Mouse (Mus musculus): ENCODE measurements at regions not wholly inside any gene's neighbourhood (a gene's known extent, or its start where the extent isn't known, plus 50 kb on each side); places are given as distances from the start of the nearest gene placed in this dataset.

GRCm38 (mm10) chr6:94772391-94772790 is 72.4 kb upstream of the Lrig1 start:
- DNase-seq (ENCODE audit: low spot score), result no peak

- DNase-seq (ENCODE audit: low spot score), result no peak
Observed at GRCm38 (mm10) chr6:94768230-94768629, 68.3 kb upstream of the Lrig1 start.

GRCm38 (mm10) chr6:94765724-94766123 is 65.8 kb upstream of the Lrig1 start:
- DNase-seq (ENCODE audit: low spot score), result no peak

GRCm38 (mm10) chr6:94761341-94761740 is 61.4 kb upstream of the Lrig1 start:
- no peak for DNase-seq (ENCODE audit: low spot score)

GRCm38 (mm10) chr6:94760629-94761111 is 60.7 kb upstream of the Lrig1 start:
- DNase-seq (ENCODE audit: low spot score), result no peak

- no peak for DNase-seq (ENCODE audit: low spot score)
Observed at GRCm38 (mm10) chr6:94759649-94760048, 59.7 kb upstream of the Lrig1 start.

- no peak for DNase-seq (ENCODE audit: low spot score)
Observed at GRCm38 (mm10) chr6:94756006-94756405, 56.0 kb upstream of the Lrig1 start.

- no peak for DNase-seq (ENCODE audit: low spot score)
Observed at GRCm38 (mm10) chr6:94755297-94755831, 55.4 kb upstream of the Lrig1 start.

- DNase-seq (ENCODE audit: low spot score), result no peak
Observed at GRCm38 (mm10) chr6:94754522-94754921, 54.6 kb upstream of the Lrig1 start.

- DNase-seq (ENCODE audit: low spot score), result no peak
Observed at GRCm38 (mm10) chr6:94751101-94751440, 51.1 kb upstream of the Lrig1 start.

- DNase-seq (ENCODE audit: low spot score), result no peak
Observed at GRCm38 (mm10) chr6:94750228-94751100, 50.5 kb upstream of the Lrig1 start.

All from urinary bladder, postnatal 14 days (tissue).